Mouse (Mus musculus): ENCODE measurements around the gene Camk2n1. TPM values are rescaled to one million over a fixed set of nuclear protein-coding genes. Genes with fewer than 3 reads are reported as not detected.

The Camk2n1 gene
- polyA plus RNA-seq, 1 experiment, result 19.0 TPM

GRCm38 (mm10) chr4:138446981-138447380 is 7.1 kb upstream of the Camk2n1 start:
- no peak for DNase-seq (ENCODE audit: low read depth, low spot score)
- 26% methylated on average over 13 of the region's 13 CpGs for WGBS

GRCm38 (mm10) chr4:138447387-138447786 is 6.7 kb upstream of the Camk2n1 start:
- DNase-seq (ENCODE audit: low read depth, low spot score), result peak; percentile 91
- under 1% methylated on average over 8 of the region's 8 CpGs for WGBS

GRCm38 (mm10) chr4:138447827-138448602 is 6.1 kb upstream of the Camk2n1 start:
- WGBS, result 67% methylated on average over 15 of the region's 15 CpGs
- no peak for DNase-seq (ENCODE audit: low read depth, low spot score)

GRCm38 (mm10) chr4:138448872-138449615 is 5.1 kb upstream of the Camk2n1 start:
- 82% methylated on average over 7 of the region's 7 CpGs for WGBS
- no peak for DNase-seq (ENCODE audit: low read depth, low spot score)

GRCm38 (mm10) chr4:138449636-138450314 is 4.3 kb upstream of the Camk2n1 start:
- 66% methylated on average over 12 of the region's 12 CpGs for WGBS
- no peak for DNase-seq (ENCODE audit: low read depth, low spot score)

GRCm38 (mm10) chr4:138452306-138453096 is 1.6 kb upstream of the Camk2n1 start:
- DNase-seq (ENCODE audit: low read depth, low spot score), result no peak
- 70% methylated on average over 15 of the region's 15 CpGs for WGBS

- no peak for DNase-seq (ENCODE audit: low read depth, low spot score)
- WGBS, result 19% methylated on average over 19 of the region's 19 CpGs
These were observed 889 bp upstream of the Camk2n1 start for GRCm38 (mm10) chr4:138453097-138453752.

- DNase-seq (ENCODE audit: low read depth, low spot score), result no peak
- WGBS, result 1% methylated on average over 69 of the region's 78 CpGs
These were observed 542 bp downstream of the Camk2n1 start for GRCm38 (mm10) chr4:138454571-138455140.

- WGBS, result 1% methylated on average over 58 of the region's 58 CpGs
These were observed 1.2 kb downstream of the Camk2n1 start for GRCm38 (mm10) chr4:138455141-138455955.

GRCm38 (mm10) chr4:138455956-138456341 is 1.8 kb downstream of the Camk2n1 start:
- DNase-seq (ENCODE audit: low read depth, low spot score), result no peak
- WGBS, result 6% methylated on average over 17 of the region's 17 CpGs

More at GRCm38 (mm10) chr4:138455141-138455955, 1.2 kb downstream of the Camk2n1 start:
- no peak for DNase-seq (ENCODE audit: low read depth, low spot score)

GRCm38 (mm10) chr4:138456536-138456935 is 2.4 kb downstream of the Camk2n1 start:
- WGBS, result 41% methylated on average over 8 of the region's 8 CpGs
- DNase-seq (ENCODE audit: low read depth, low spot score), result no peak

- WGBS, result 34% methylated on average over 4 of the region's 4 CpGs
- DNase-seq (ENCODE audit: low read depth, low spot score), result no peak
These were observed 3.0 kb downstream of the Camk2n1 start for GRCm38 (mm10) chr4:138457091-138457490.

- DNase-seq (ENCODE audit: low read depth, low spot score), result no peak
- 91% methylated on average over 7 of the region's 7 CpGs for WGBS
These were observed 4.1 kb downstream of the Camk2n1 start for GRCm38 (mm10) chr4:138458171-138458570.

GRCm38 (mm10) chr4:138458735-138459440 is 4.8 kb downstream of the Camk2n1 start:
- no peak for DNase-seq (ENCODE audit: low read depth, low spot score)
- 79% methylated on average over 5 of the region's 5 CpGs for WGBS

GRCm38 (mm10) chr4:138459775-138460174 is 5.7 kb downstream of the Camk2n1 start:
- 47% methylated on average over 6 of the region's 6 CpGs for WGBS
- no peak for DNase-seq (ENCODE audit: low read depth, low spot score)

- WGBS, result 32% methylated on average over 9 of the region's 9 CpGs
- DNase-seq (ENCODE audit: low read depth, low spot score), result no peak
These were observed 6.8 kb downstream of the Camk2n1 start for GRCm38 (mm10) chr4:138460910-138461309.

GRCm38 (mm10) chr4:138461471-138461870 is 7.4 kb downstream of the Camk2n1 start:
- DNase-seq (ENCODE audit: low read depth, low spot score), result no peak
- WGBS, result 97% methylated on average over 5 of the region's 5 CpGs

Measured in large intestine, adult 2 months (tissue).